8 mouse cellular contexts compared by ENCODE assay signal in genomic region chr6:71707511-71708501, GRCm38 (mm10). TPM values are rescaled to one million over a fixed set of nuclear protein-coding genes. Genes with fewer than 3 reads are reported as not detected.
DNase-seq lines count a peak whose midpoint lies in the region; ATAC-seq lines count a peak whose summit lies in the region.

Gene Reep1, plus strand, starts transcription at chr6:71707561.

- H3K4me3 ChIP-seq in intestine, embryonic 15.5 days (replicated peaks) = peak within 1 kb of the TSS; percentile 57
- H3K4me3 ChIP-seq in limb, embryonic 12.5 days (replicated peaks) = peak within 1 kb of the TSS; percentile 71
- H3K4me3 ChIP-seq in midbrain, embryonic 15.5 days = peak within 1 kb of the TSS; percentile 61

- H3K27me3 ChIP-seq in intestine, embryonic 15.5 days (replicated peaks) = peaks cover 7% of the 10 kb centered on the region
- H3K27me3 ChIP-seq in limb, embryonic 12.5 days = peaks cover 45% of the 10 kb centered on the region
- no peaks in the 10 kb centered on the region for H3K27me3 ChIP-seq in midbrain, embryonic 15.5 days (replicated peaks)

- peak; percentile 93 for ATAC-seq in intestine, embryonic 15.5 days
- ATAC-seq in limb, embryonic 12.5 days (ENCODE audit: insufficient number of reproducible peaks, insufficient read depth, low FRiP score, low TSS enrichment, low read depth) = peak; percentile 71
- ATAC-seq in midbrain, embryonic 15.5 days (replicated peaks) = peak; percentile 92

- no peak within 1 kb of the TSS for H3K27ac ChIP-seq in intestine, embryonic 15.5 days
- no peak within 1 kb of the TSS for H3K27ac ChIP-seq in limb, embryonic 12.5 days
- H3K27ac ChIP-seq in midbrain, embryonic 15.5 days = peak within 1 kb of the TSS; percentile 93

- no peaks in the 10 kb centered on the region for H3K9me3 ChIP-seq in intestine, embryonic 15.5 days
- no peaks in the 10 kb centered on the region for H3K9me3 ChIP-seq in limb, embryonic 12.5 days
- H3K9me3 ChIP-seq in midbrain, embryonic 15.5 days = no peaks in the 10 kb centered on the region

- DNase-seq in layer of hippocampus, adult 11-12 months (ENCODE audit: low spot score) = peak; percentile 55
- DNase-seq in layer of hippocampus, adult 9-10 months (ENCODE audit: low spot score) = no peak
- DNase-seq in embryo, embryonic 10.5 days (ENCODE audit: low spot score) = peak; percentile 78
- peak; percentile 39 to 40 for DNase-seq in gastrocnemius, postnatal 36 days
- DNase-seq in thymus, adult 18-20 months = peak; percentile 26 to 38

- H3K36me3 ChIP-seq in intestine, embryonic 15.5 days = no peaks in the 10 kb centered on the region
- no peaks in the 10 kb centered on the region for H3K36me3 ChIP-seq in limb, embryonic 12.5 days
- no peaks in the 10 kb centered on the region for H3K36me3 ChIP-seq in midbrain, embryonic 15.5 days (replicated peaks)

- peak within 1 kb of the TSS; percentile 88 for H3K4me2 ChIP-seq in intestine, embryonic 15.5 days (replicated peaks)
- H3K4me2 ChIP-seq in limb, embryonic 12.5 days = peak within 1 kb of the TSS; percentile 96
- peak within 1 kb of the TSS; percentile 78 for H3K4me2 ChIP-seq in midbrain, embryonic 15.5 days

- 0 out of 2 replicates have a peak, but pooled peaks cover 11% of the 10 kb centered on the region for H3K4me1 ChIP-seq in intestine, embryonic 15.5 days (replicated peaks)
- peaks cover 8% of the 10 kb centered on the region; the same call in 1 of the 2 replicates for H3K4me1 ChIP-seq in limb, embryonic 12.5 days (replicated peaks)
- peaks cover 23% of the 10 kb centered on the region for H3K4me1 ChIP-seq in midbrain, embryonic 15.5 days

- H3K9ac ChIP-seq in intestine, embryonic 15.5 days = peak within 1 kb of the TSS; percentile 62
- peak within 1 kb of the TSS; percentile 63 for H3K9ac ChIP-seq in limb, embryonic 12.5 days (replicated peaks)
- H3K9ac ChIP-seq in midbrain, embryonic 15.5 days = peak within 1 kb of the TSS; percentile 76

- intact Hi-C loops in gastrocnemius, postnatal 36 days (cut with DNase I) = loop anchor here (2.0 to 5.0 kb wide), 3 partner anchors 15 to 71 kb away; no protein-coding TSS in a partner anchor

- WGBS in intestine, embryonic 15.5 days = under 1% methylated on average over 91 of the region's 91 CpGs
- under 1% methylated on average over 91 of the region's 91 CpGs for WGBS in limb, embryonic 12.5 days
- WGBS in midbrain, embryonic 15.5 days = under 1% methylated on average over 91 of the region's 91 CpGs

RNA-seq across cellular contexts. Expression of gene Reep1, which starts in this region (rescaled TPM):
- 10 to 100 TPM; 70.7 to 77.8 TPM for total RNA-seq in gastrocnemius, postnatal 36 days (2021)
- 16.1 and 16.6 TPM in 2 replicates for polyA plus RNA-seq in intestine, embryonic 15.5 days (2015; fragmentation: Nextera tagmentation; extraction: Ambion mirVana)
- 9.8 TPM in 2 replicates for polyA plus RNA-seq in limb, embryonic 12.5 days (2016; fragmentation: Nextera tagmentation; extraction: Ambion mirVana)
- polyA plus RNA-seq in midbrain, embryonic 15.5 days (2015; fragmentation: Nextera tagmentation; extraction: Ambion mirVana) = 303 and 331 TPM in 2 replicates

Comparison
In these comparisons a context has a peak if more than half of its experiments do, and no peak if none do; other contexts are left out.
1. RNA of gene Reep1 (polyA plus RNA-seq): 303 to 331 TPM in midbrain, embryonic 15.5 days; 16.1 to 16.6 TPM in intestine, embryonic 15.5 days and 9.8 TPM in limb, embryonic 12.5 days; every median in the first group is over 10 times any median in the second.
2. Peak in every context shown above with its lines, with median percentiles within 50 percentile points of each other: ATAC-seq, H3K4me2 ChIP-seq, H3K4me3 ChIP-seq and H3K9ac ChIP-seq.